Mouse (Mus musculus) kidney, adult 2 months (tissue): ENCODE measurements around the gene Pxdn. TPM values are rescaled to one million over a fixed set of nuclear protein-coding genes. Genes with fewer than 3 reads are reported as not detected.

Experiments
- DNase-seq: peaks from one replicate; pipeline ENCODE4 v3.0.0; 2021
- H3K27ac ChIP-seq: fragments of 200-500 bp; 2 replicates; pipeline ENCODE4 v1.5.1; 2012; ENCODE audit warnings: low read depth, low read length, control low read depth, inconsistent platforms; ENCODE audit not compliant: insufficient read depth
- H3K27me3 ChIP-seq: fragments of 200-500 bp; replicated peaks from 2 replicates; pipeline ENCODE4 v1.6.1; 2012; ENCODE audit warnings: mild to moderate bottlenecking, moderate library complexity, low read length, inconsistent platforms; ENCODE audit not compliant: control insufficient read depth, insufficient read depth
- H3K36me3 ChIP-seq: fragments of 200-500 bp; 2 replicates; pipeline ENCODE4 v1.6.1; 2012; ENCODE audit warnings: mild to moderate bottlenecking, moderate library complexity, low read length, inconsistent platforms; ENCODE audit not compliant: control insufficient read depth, insufficient read depth
- H3K4me1 ChIP-seq: fragments of 200-500 bp; 2 replicates; pipeline ENCODE4 v1.6.1; 2011; ENCODE audit warnings: low read length; ENCODE audit not compliant: control insufficient read depth, insufficient read depth
- H3K4me3 ChIP-seq: fragments of 200-500 bp; 2 replicates; pipeline ENCODE4 v1.5.1; 2011; ENCODE audit warnings: mild to moderate bottlenecking, low read depth, low read length, control low read depth; ENCODE audit not compliant: insufficient read depth
- CTCF ChIP-seq: fragments of 200-500 bp; conservative IDR thresholded peaks from 2 replicates; pipeline ENCODE4 v1.5.1; 2011; ENCODE audit warnings: low read depth, mild to moderate bottlenecking, control low read depth, low read length, moderate library complexity, mixed read lengths; ENCODE audit not compliant: insufficient read depth, insufficient read length
- POLR2A ChIP-seq: fragments of 200-500 bp; IDR thresholded peaks from one replicate; pipeline ENCODE4 v1.6.1; 2011; ENCODE audit warnings: low read depth, low read length, control low read depth
- WGBS: fragments of 180-500 bp; shearing (Covaris S2); methylation state at CpG from one replicate; pipeline ENCODE4 v1.1.7; 2018; 5-methylcytosine and 5-hydroxymethylcytosine counted together
- polyA plus RNA-seq: library from polyadenylated mRNA; depleted of rRNA; stranded (reverse); fragments of >200 nt; gene quantifications from 2 replicates; pipeline ENCODE4 v1.2.3, GENCODE M21; 2012

The Pxdn gene
- polyA plus RNA-seq, 1 experiment = 24.0 TPM

GRCm38 (mm10) chr12:29920298-29920697 is 17.1 kb upstream of the Pxdn start:
- TF ChIP-seq CTCF = no peak
- TF ChIP-seq POLR2A = no peak
- Histone ChIP-seq H3K36me3 (no peaks in the 10 kb centered on the region), H3K27me3 (no peaks in the 10 kb centered on the region), H3K4me3 (no peak overlapping the region), H3K27ac (no peak overlapping the region), H3K4me1 (no peaks in the 10 kb centered on the region)
- WGBS = 80% methylated on average over 7 of the region's 7 CpGs
- no peak for DNase-seq

- Histone ChIP-seq H3K4me1 (no peaks in the 10 kb centered on the region), H3K27me3 (no peaks in the 10 kb centered on the region), H3K36me3 (no peaks in the 10 kb centered on the region), H3K27ac (no peak overlapping the region), H3K4me3 (no peak overlapping the region)
- TF ChIP-seq CTCF (no peak), POLR2A (no peak)
- DNase-seq = no peak
- 72% methylated on average over 11 of the region's 11 CpGs for WGBS
Observed at GRCm38 (mm10) chr12:29921481-29921880, 15.9 kb upstream of the Pxdn start.

- Histone ChIP-seq H3K4me3 (no peak overlapping the region), H3K36me3 (no peaks in the 10 kb centered on the region), H3K27me3 (no peaks in the 10 kb centered on the region), H3K27ac (no peak overlapping the region), H3K4me1 (no peaks in the 10 kb centered on the region)
- peak; percentile 62 for DNase-seq
- WGBS = 39% methylated on average over 3 of the region's 3 CpGs
- no peak for TF ChIP-seq POLR2A
- peak; percentile 74 for TF ChIP-seq CTCF
Observed at GRCm38 (mm10) chr12:29926896-29927295, 10.5 kb upstream of the Pxdn start.

DNA sequence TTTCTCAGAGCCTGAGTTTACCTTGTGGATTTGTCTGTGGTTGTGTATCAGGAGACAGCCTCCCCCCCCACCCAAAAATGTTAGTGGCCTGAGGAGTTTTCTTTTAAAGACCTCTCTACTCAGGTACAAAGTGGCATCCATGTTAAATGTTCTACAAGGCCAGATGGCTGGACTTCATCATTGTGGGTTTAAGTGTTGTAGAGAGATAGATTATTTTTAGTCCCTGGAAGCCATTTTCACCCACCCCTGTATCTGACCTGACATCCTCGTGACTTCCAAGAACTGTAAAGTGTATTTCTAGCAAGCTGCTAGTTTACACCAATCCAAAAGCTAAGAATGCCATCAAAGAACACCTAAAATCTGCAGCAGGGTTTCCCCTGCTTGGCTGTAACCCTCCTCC is 6.8 kb upstream of the Pxdn start:
- Histone ChIP-seq H3K27ac (no peak overlapping the region), H3K36me3 (no peaks in the 10 kb centered on the region), H3K4me1 (no peaks in the 10 kb centered on the region), H3K27me3 (no peaks in the 10 kb centered on the region), H3K4me3 (no peak overlapping the region)
- 97% methylated on average over 1 of the region's 1 CpGs for WGBS
- TF ChIP-seq POLR2A = no peak
- TF ChIP-seq CTCF = no peak
- DNase-seq = no peak

DNA sequence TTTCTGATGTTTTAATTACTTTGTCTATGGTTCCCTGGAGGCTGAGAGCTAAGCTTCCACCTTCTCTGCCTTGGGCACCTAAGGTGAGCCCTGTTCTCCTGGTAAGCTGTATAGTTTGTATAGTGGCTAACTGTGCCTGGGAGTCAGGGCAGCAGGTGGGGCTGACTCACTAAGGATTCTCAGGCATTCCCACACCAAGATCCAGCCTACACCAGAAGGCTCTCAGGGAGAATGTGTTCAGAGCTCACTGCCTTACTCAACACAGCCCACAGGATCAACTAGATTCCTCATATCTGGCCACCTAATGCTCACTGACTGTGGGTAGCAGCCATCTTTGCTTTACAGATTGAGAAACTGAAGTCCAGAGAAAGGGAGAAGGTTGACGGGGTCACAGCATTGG is 4.5 kb upstream of the Pxdn start:
- DNase-seq = no peak
- Histone ChIP-seq H3K36me3 (no peaks in the 10 kb centered on the region), H3K27me3 (no peaks in the 10 kb centered on the region), H3K4me3 (no peak overlapping the region), H3K4me1 (no peaks in the 10 kb centered on the region), H3K27ac (no peak overlapping the region)
- TF ChIP-seq POLR2A (no peak), CTCF (no peak)
- 97% methylated on average over 1 of the region's 1 CpGs for WGBS

- no peak for DNase-seq
- WGBS = 91% methylated on average over 2 of the region's 2 CpGs
- Histone ChIP-seq H3K27me3 (no peaks in the 10 kb centered on the region), H3K4me3 (no peak overlapping the region), H3K27ac (no peak overlapping the region), H3K4me1 (no peaks in the 10 kb centered on the region), H3K36me3 (no peaks in the 10 kb centered on the region)
- no peak for TF ChIP-seq CTCF
Observed at GRCm38 (mm10) chr12:29933501-29933900, 3.9 kb upstream of the Pxdn start.

DNA sequence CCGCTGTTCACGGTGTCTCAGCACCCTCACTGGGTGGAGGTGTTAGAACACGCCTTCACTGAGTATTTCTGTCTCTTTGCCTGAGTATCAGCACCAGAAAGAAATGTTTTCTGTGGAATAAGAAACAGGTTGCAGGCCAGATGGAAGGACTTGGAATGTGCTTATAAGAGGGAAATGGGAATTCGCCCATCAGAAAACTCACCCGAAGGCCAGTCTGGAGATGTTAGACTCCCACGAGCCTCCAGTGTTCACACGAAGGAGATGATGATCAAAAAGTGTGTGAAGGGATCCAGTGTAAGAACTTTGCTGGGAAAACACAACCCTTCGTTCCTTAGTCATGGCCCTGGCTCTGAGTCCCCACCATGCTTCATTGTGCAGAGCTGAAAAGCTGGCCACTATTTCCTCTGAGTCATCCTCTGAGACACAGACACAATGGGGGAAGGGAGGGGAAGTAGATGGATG is 3.3 kb upstream of the Pxdn start:
- WGBS = 59% methylated on average over 8 of the region's 8 CpGs
- TF ChIP-seq CTCF (no peak), POLR2A (no peak)
- Histone ChIP-seq H3K27ac (no peak overlapping the region), H3K4me1 (no peaks in the 10 kb centered on the region), H3K4me3 (no peak overlapping the region), H3K27me3 (no peaks in the 10 kb centered on the region), H3K36me3 (no peaks in the 10 kb centered on the region)
- no peak for DNase-seq

- H3K4me3 ChIP-seq = peak overlapping the region; percentile 97
- H3K36me3 ChIP-seq = no peaks in the 10 kb centered on the region
- H3K27me3 ChIP-seq = no peaks in the 10 kb centered on the region
- peak; percentile 63 for DNase-seq
- H3K4me1 ChIP-seq = no peaks in the 10 kb centered on the region
- H3K27ac ChIP-seq = peak overlapping the region; percentile 65
- under 1% methylated on average over 49 of the region's 49 CpGs for WGBS
- TF ChIP-seq POLR2A = no peak
- no peak for TF ChIP-seq CTCF
Observed at GRCm38 (mm10) chr12:29937851-29938375, 505 bp downstream of the Pxdn start.
